Mouse (Mus musculus) cerebellum, adult 2 months (tissue): ENCODE data around the gene Trf. TPM values are rescaled to one million over a fixed set of nuclear protein-coding genes. Genes with fewer than 3 reads are reported as not detected.

Source experiments
- DNase-seq, 2 experiments: peaks; one replicate each; pipeline ENCODE4 v3.0.0; 2021
- H3K27ac ChIP-seq: fragments of 200-500 bp; 2 replicates; pipeline ENCODE4 v1.5.1; 2012; ENCODE audit warnings: low read length, control low read depth, inconsistent platforms; ENCODE audit not compliant: insufficient read depth
- H3K27me3 ChIP-seq: fragments of 200-500 bp; 2 replicates; pipeline ENCODE4 v1.6.1; 2012; ENCODE audit warnings: inconsistent platforms, mild to moderate bottlenecking, low read length, moderate library complexity; ENCODE audit not compliant: control insufficient read depth, insufficient read depth
- H3K4me1 ChIP-seq: fragments of 200-500 bp; 2 replicates; pipeline ENCODE4 v1.6.1; 2011; ENCODE audit warnings: low read length; ENCODE audit not compliant: control insufficient read depth, insufficient read depth
- H3K4me3 ChIP-seq: fragments of 200-500 bp; replicated peaks from 2 replicates; pipeline ENCODE3; 2011; ENCODE audit warnings: mild to moderate bottlenecking, low read depth, low read length, control low read depth; ENCODE audit not compliant: insufficient read depth
- CTCF ChIP-seq: fragments of 200-500 bp; IDR thresholded peaks from 2 replicates; pipeline ENCODE4 v1.5.1; 2011; ENCODE audit warnings: low read depth, mild to moderate bottlenecking, control low read depth, low read length, moderate library complexity, borderline replicate concordance; ENCODE audit not compliant: insufficient read depth
- POLR2A ChIP-seq: fragments of 200-500 bp; IDR thresholded peaks from 2 replicates; pipeline ENCODE4 v1.6.1; 2011; ENCODE audit warnings: low read length, control low read depth, borderline replicate concordance; ENCODE audit not compliant: insufficient read depth
- whole genome bisulfite sequencing: fragments of 180-500 bp; shearing (Covaris S2); methylation state at CpG from one replicate; pipeline ENCODE4 v1.1.7; 2018; 5-methylcytosine and 5-hydroxymethylcytosine counted together
- polyA plus RNA-seq: library from polyadenylated mRNA; depleted of rRNA; stranded (reverse); fragments of >200 nt; gene quantifications from 2 replicates; pipeline ENCODE4 v1.2.3, GENCODE M21; 2012; rRNA removed

Gene Trf
- polyA plus RNA-seq, result 936 and 1,078 TPM in 2 replicates

GRCm38 (mm10) chr9:103230151-103230951 is at the start of gene Trf, which contains the start of gene Gm20425:
Trf (minus strand) TSS chr9:103230444.
Gm20425 (minus strand) TSS chr9:103230307.
- TF ChIP-seq POLR2A (0 out of 2 replicates have a peak, but pooled peaks have one; percentile 21), CTCF (no peak)
- peaks cover 3% of the 10 kb centered on the region; the same call in 1 of the 2 replicates for H3K4me1 ChIP-seq
- DNase-seq, result peak; percentile 39 to 51
- peak within 1 kb of the TSS; percentile 31; the same call in 1 of the 2 replicates for H3K27ac ChIP-seq
- no peaks in the 10 kb centered on the region for H3K27me3 ChIP-seq
- peak within 1 kb of the TSS; percentile 29 for H3K4me3 ChIP-seq
- WGBS, result 26% methylated on average over 29 of the region's 29 CpGs

GRCm38 (mm10) chr9:103276876-103277275 is 46.6 kb upstream of the Trf start:
- H3K4me1 ChIP-seq, result no peaks in the 10 kb centered on the region
- no peaks in the 10 kb centered on the region for H3K27me3 ChIP-seq
- DNase-seq, result no peak
- no peak overlapping the region for H3K4me3 ChIP-seq
- H3K27ac ChIP-seq, result no peak overlapping the region
- no peak for TF ChIP-seq CTCF
- no peak for TF ChIP-seq POLR2A
- 85% methylated on average over 6 of the region's 6 CpGs for WGBS

- Histone ChIP-seq H3K4me3 (no peak overlapping the region), H3K4me1 (no peaks in the 10 kb centered on the region), H3K27me3 (no peaks in the 10 kb centered on the region), H3K27ac (no peak overlapping the region)
- no peak for DNase-seq
- 78% methylated on average over 1 of the region's 1 CpGs for WGBS
- TF ChIP-seq CTCF (no peak), POLR2A (no peak)
Measured at GRCm38 (mm10) chr9:103275676-103276075, 45.4 kb upstream of the Trf start.

- no peak overlapping the region for H3K4me3 ChIP-seq
- no peak for DNase-seq
- H3K27me3 ChIP-seq, result no peaks in the 10 kb centered on the region
- WGBS, result 85% methylated on average over 8 of the region's 8 CpGs
- TF ChIP-seq CTCF (no peak), POLR2A (no peak)
- H3K4me1 ChIP-seq, result no peaks in the 10 kb centered on the region
- no peak overlapping the region for H3K27ac ChIP-seq
Measured at GRCm38 (mm10) chr9:103274819-103275218, 44.6 kb upstream of the Trf start.

DNA sequence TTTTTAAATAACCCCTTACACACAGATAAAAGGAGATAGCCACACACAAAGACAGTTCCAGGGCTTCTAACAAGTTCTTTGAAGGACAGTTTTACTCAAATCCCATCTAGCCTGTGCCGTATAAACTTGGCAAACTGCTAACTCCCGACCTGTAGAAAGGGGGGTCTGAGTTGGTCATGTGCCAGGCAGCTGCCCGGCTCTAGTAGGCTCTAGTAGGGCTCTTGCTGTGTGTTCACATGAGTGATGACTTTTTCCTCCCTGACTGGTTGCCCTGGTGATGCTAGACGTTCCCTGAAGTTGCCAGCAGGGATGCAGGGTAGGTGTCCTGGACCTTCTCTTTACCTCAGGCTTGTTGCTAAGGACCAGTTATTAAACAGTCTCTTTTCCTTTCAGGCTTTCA is 40.9 kb upstream of the Trf start:
- no peak overlapping the region for H3K4me3 ChIP-seq
- no peak for TF ChIP-seq POLR2A
- no peak for TF ChIP-seq CTCF

GRCm38 (mm10) chr9:103265778-103266177 is 35.5 kb upstream of the Trf start:
- TF ChIP-seq POLR2A, result no peak
- no peak for DNase-seq
- Histone ChIP-seq H3K4me1 (no peaks in the 10 kb centered on the region), H3K27me3 (no peaks in the 10 kb centered on the region), H3K4me3 (no peak overlapping the region), H3K27ac (no peak overlapping the region)
- WGBS, result 91% methylated on average over 4 of the region's 4 CpGs

More for the DNA sequence above, 40.9 kb upstream of the Trf start:
- Histone ChIP-seq H3K4me1 (no peaks in the 10 kb centered on the region), H3K27me3 (no peaks in the 10 kb centered on the region), H3K27ac (no peak overlapping the region)
- 5% methylated on average over 4 of the region's 4 CpGs for WGBS
- DNase-seq, result no peak

DNA sequence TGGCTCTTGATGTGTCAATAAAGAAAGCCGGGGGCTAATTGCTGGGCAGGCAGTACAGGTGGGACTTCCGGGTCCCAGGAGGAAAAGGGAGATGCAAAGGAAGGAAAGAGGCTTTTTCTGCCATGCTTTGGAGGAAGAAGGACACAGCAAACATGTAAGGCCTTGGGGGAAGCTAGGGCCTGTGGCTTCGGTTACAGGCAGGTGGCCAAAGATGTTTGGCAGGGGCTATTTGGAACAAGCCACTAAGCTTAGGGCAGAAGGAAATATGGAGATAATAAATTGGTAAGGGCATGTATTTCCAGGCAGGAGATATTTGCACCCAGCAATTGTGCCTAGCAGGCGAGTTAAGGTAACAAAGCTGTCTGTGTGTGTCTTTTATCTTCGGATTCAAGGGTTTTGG is 22.7 kb upstream of the Trf start:
- no peaks in the 10 kb centered on the region for H3K4me1 ChIP-seq
- no peak overlapping the region for H3K27ac ChIP-seq
- no peaks in the 10 kb centered on the region for H3K27me3 ChIP-seq
- no peak overlapping the region for H3K4me3 ChIP-seq
- no peak for TF ChIP-seq POLR2A
- no peak for TF ChIP-seq CTCF
- DNase-seq, result no peak
- WGBS, result 32% methylated on average over 5 of the region's 5 CpGs

DNA sequence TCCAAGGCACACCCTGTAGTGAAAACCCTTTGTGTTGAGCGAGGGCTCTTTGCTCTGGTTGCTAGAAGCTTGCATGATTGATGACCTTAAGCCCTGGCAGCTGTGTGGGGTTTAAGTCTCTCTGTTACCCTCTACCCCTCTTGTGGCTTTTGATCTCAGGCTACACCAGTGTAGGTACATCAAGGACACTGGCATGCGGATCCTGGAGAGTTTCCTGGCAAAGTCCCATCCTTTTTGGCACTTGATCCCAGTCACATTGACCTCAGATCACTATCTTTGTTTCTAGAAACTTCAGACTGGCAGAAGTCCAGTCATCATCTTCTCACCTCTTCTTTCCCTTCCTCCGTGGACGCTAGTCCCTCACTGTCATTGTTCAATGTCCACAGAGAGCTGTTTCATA is 18.4 kb upstream of the Trf start:
- H3K4me3 ChIP-seq, result no peak overlapping the region
- DNase-seq, result no peak
- TF ChIP-seq CTCF (no peak), POLR2A (no peak)
- H3K27ac ChIP-seq, result no peak overlapping the region
- WGBS, result 26% methylated on average over 4 of the region's 4 CpGs
- H3K4me1 ChIP-seq, result no peaks in the 10 kb centered on the region
- H3K27me3 ChIP-seq, result no peaks in the 10 kb centered on the region
